Mouse (Mus musculus): ENCODE results near the gene Psme2.

GRCm38 (mm10) chr14:55637795-55638194 lies 46.9 kb upstream of the Psme2 start, which contains the start of gene Gm49378:
- TF ChIP-seq CTCF (IDR thresholded peaks at IDR 0.05; ENCODE audit: low read depth) = no peak
- no peak for TF ChIP-seq EP300 (IDR thresholded peaks at IDR 0.05; ENCODE audit: low read depth)
